Mouse (Mus musculus): ENCODE data around the gene Dffb. TPM values are rescaled to one million over a fixed set of nuclear protein-coding genes. Genes with fewer than 3 reads are reported as not detected.

Gene Dffb
- polyA plus RNA-seq, 1 experiment from 2014 or later = 12.6 TPM

DNA sequence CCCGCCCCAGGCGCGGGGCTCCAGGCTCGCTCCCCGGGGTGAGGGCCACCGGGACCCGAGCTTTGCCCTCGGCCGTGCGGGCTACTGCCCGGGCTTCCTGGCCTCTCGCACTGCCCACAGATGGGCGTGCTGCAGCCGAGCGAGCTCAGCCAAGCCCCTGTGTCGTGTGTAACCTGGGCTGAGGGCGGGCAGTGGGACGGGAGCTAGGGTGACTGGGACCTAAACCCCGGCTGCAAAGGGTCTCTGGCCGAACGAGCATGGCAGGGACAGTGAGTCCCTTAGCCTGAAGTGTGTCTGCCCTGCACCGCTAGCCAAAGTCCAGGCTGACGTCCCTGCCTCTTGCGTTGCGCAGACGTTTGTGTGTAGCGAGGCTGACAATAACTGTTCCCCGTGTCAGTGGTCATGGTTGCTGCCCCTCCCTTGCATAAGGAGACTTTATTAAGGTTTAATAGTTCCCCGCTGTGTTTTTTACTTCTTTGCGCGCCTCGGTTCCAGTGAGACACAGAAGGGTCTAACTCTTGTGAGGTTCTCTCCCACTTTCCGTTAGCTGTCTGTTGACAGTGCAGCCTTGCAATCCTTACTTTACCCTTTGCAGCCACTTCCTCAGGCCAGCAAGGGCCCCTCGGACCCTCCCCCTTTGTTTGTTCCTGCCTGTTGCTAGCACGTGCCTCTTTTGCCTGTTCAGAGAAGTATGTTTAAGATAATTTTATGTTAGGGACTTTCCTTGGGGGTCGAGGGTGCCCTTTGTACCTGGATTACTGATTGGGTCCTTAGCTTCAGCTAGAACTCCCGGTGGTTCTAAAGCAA, 17.3 kb downstream of the Dffb start:
- peak overlapping the region; percentile 72 for H3K4me2 ChIP-seq
- H3K4me3 ChIP-seq = peak overlapping the region; percentile 71
- H3K27ac ChIP-seq = peak overlapping the region; percentile 93
- peaks cover 4% of the 10 kb centered on the region; the same call in 1 of the 2 replicates for H3K27me3 ChIP-seq
- WGBS = under 1% methylated on average over 27 of the region's 37 CpGs
- H3K9ac ChIP-seq = peak overlapping the region; percentile 78
- peaks cover 33% of the 10 kb centered on the region for H3K36me3 ChIP-seq
- peaks cover 13% of the 10 kb centered on the region for H3K4me1 ChIP-seq
- ATAC-seq (ENCODE audit: insufficient number of reproducible peaks, low FRiP score, low TSS enrichment, low read depth) = no peak; the same call in 1 of the 2 replicates
- H3K9me3 ChIP-seq = no peaks in the 10 kb centered on the region

DNA sequence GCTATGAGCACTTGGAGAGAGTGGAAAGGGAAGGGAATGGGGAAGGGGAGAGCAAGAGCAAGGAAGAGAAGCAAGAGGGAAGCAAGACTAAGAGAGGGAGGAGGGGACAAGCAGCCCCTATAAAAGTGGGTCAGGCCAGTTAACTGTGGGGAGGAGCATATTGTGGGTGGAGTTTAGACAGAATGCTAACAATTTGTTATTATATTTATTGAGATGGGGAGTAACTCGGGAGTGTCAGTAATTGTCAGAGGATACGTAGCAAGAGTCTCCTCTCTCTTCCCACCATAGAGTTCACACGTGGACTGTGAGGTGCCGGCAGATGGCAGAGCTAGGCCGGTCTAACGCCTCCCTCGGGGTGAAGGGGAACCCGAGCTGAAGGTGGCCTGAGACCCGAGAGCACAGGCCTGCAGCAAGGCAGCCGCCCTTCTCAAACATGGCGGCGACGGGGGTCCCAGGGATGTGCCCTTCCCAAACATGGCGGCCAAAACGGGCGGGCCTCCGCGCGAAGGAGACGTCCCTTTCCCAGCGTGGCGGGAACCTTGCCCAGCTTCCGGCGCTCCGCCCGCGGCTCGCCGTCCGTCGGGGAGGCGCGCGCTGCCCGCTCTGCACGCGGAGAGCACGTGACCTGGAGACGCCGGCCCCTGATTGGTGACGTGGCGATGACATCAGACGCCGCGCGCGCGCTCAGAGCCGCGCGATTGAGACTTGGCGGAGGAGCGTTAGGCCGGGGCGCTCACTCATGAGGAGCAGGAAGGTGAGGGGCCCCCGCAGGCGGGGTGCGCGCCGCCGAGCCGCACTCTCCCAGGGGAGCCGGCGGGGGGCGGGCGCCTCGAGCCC, 18.1 kb downstream of the Dffb start, which contains the start of gene A430005L14Rik:
TSS of gene A430005L14Rik (plus strand) at position 669 of the 837 bp plus-strand sequence.
- 2% methylated on average over 67 of the region's 67 CpGs for WGBS
- peak; percentile 95 for ATAC-seq (ENCODE audit: insufficient number of reproducible peaks, low FRiP score, low TSS enrichment, low read depth)
- H3K27me3 ChIP-seq = peaks cover 4% of the 10 kb centered on the region; the same call in 1 of the 2 replicates
- peak within 1 kb of the TSS; percentile 93 for H3K27ac ChIP-seq
- H3K4me1 ChIP-seq = peaks cover 18% of the 10 kb centered on the region
- no peaks in the 10 kb centered on the region for H3K9me3 ChIP-seq
- H3K36me3 ChIP-seq = peaks cover 24% of the 10 kb centered on the region
- peak within 1 kb of the TSS; percentile 71 for H3K4me3 ChIP-seq
- peak within 1 kb of the TSS; percentile 78 for H3K9ac ChIP-seq
- peak within 1 kb of the TSS; percentile 72 for H3K4me2 ChIP-seq

DNA sequence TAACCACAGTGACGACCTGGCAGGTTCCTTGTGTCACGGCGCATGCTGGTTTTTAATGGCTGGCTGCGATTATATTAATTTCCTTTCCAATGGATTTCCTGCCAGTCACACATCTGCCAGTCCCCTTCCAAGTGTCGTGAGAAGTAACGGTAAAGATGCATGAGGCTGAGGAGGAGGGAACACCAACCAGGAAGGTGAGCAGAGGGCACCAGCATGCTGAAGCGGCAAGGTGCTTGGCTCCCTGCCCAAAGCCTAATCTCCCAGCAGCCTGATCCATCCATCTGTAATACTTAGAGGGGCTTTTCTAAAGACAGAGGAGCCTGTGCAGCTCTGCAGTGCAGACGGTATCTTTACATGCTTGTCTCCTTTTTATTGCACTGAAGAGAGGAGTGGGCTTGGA, 19.3 kb downstream of the Dffb start:
- peaks cover 4% of the 10 kb centered on the region; the same call in 1 of the 2 replicates for H3K27me3 ChIP-seq
- no peak overlapping the region for H3K4me3 ChIP-seq
- H3K4me2 ChIP-seq = no peak overlapping the region
- ATAC-seq (ENCODE audit: insufficient number of reproducible peaks, low FRiP score, low TSS enrichment, low read depth) = no peak
- 57% methylated on average over 8 of the region's 8 CpGs for WGBS
- H3K4me1 ChIP-seq = peaks cover 18% of the 10 kb centered on the region
- no peak overlapping the region for H3K9ac ChIP-seq
- peaks cover 13% of the 10 kb centered on the region for H3K36me3 ChIP-seq
- H3K27ac ChIP-seq = no peak overlapping the region
- H3K9me3 ChIP-seq = no peaks in the 10 kb centered on the region

DNA sequence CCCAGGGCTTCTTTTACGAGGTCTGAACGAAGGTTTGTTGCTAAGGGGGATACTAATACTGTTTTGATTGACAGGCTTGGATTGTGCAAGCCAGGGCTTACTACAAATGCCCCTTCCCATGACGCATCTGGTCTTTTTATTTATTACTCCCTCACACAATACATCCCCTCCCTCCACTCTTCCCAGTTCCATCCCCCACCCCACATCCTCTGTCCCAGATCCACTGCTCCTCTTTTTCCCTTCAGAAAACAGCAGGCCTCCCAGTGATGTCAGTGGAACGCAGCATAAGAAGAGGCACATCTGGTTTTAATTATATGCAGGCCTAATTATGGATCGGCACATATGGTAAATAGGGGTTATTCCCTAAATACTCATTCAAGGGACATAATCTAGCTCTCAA, 23.2 kb downstream of the Dffb start:
- H3K27ac ChIP-seq = no peak overlapping the region
- no peak overlapping the region for H3K9ac ChIP-seq
- H3K27me3 ChIP-seq = peaks cover 17% of the 10 kb centered on the region
- H3K4me2 ChIP-seq = no peak overlapping the region
- no peak overlapping the region for H3K4me3 ChIP-seq
- H3K4me1 ChIP-seq = peaks cover 5% of the 10 kb centered on the region; the same call in 1 of the 2 replicates
- no peaks in the 10 kb centered on the region for H3K9me3 ChIP-seq
- no peaks in the 10 kb centered on the region for H3K36me3 ChIP-seq
- ATAC-seq (ENCODE audit: insufficient number of reproducible peaks, low FRiP score, low TSS enrichment, low read depth) = no peak
- WGBS = 10% methylated on average over 5 of the region's 5 CpGs

DNA sequence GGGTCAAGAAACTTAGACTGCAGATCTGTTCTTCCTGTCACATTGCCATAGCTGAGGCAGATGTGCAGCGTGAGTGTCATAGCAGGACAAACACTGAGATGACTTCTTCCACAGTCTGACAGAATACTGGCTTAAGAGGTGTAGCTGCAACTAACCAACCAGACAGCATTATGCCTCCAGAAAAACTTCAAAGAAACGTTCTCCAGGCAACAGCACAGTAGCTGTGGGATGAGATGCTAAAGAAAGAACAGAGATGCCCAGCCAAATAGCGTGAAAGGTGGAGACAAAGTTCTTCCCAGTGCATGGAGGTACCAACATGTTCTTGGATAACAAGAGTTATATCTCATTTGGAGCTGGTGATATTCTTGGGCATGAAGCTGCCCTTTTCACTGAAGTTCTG, 23.8 kb downstream of the Dffb start:
- no peak overlapping the region for H3K27ac ChIP-seq
- no peak for ATAC-seq (ENCODE audit: insufficient number of reproducible peaks, low FRiP score, low TSS enrichment, low read depth)
- H3K4me3 ChIP-seq = no peak overlapping the region
- no peak overlapping the region for H3K4me2 ChIP-seq
- H3K27me3 ChIP-seq = peaks cover 17% of the 10 kb centered on the region
- no peaks in the 10 kb centered on the region for H3K36me3 ChIP-seq
- no peak overlapping the region for H3K9ac ChIP-seq
- H3K4me1 ChIP-seq = peaks cover 5% of the 10 kb centered on the region; the same call in 1 of the 2 replicates
- WGBS = 64% methylated on average over 3 of the region's 3 CpGs
- no peaks in the 10 kb centered on the region for H3K9me3 ChIP-seq

DNA sequence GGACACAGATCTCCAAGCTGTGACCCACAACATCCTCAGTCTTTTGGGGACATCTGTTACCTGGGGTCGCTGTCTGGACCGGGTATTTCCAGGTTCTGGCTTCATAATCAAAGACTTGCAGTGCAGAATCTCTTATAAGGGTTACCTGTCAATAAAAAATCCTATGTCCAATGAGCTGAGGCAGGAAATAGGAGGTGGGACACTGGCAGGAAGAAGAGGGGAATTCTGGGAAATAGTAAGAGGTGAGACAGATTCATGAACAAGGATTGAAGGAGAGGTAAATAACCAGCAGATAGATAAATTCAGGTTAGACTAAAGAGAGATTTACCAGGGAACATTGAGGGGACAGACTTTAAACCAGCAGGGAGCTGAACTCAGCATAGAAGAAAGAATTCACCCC, 24.6 kb downstream of the Dffb start:
- WGBS = 74% methylated on average over 2 of the region's 2 CpGs
- Histone ChIP-seq H3K27ac (no peak overlapping the region), H3K9me3 (no peaks in the 10 kb centered on the region), H3K9ac (no peak overlapping the region), H3K4me3 (no peak overlapping the region), H3K36me3 (no peaks in the 10 kb centered on the region), H3K27me3 (peaks cover 13% of the 10 kb centered on the region; the same call in 1 of the 2 replicates), H3K4me1 (peaks cover 5% of the 10 kb centered on the region), H3K4me2 (no peak overlapping the region)
- no peak for ATAC-seq (ENCODE audit: insufficient number of reproducible peaks, low FRiP score, low TSS enrichment, low read depth)

DNA sequence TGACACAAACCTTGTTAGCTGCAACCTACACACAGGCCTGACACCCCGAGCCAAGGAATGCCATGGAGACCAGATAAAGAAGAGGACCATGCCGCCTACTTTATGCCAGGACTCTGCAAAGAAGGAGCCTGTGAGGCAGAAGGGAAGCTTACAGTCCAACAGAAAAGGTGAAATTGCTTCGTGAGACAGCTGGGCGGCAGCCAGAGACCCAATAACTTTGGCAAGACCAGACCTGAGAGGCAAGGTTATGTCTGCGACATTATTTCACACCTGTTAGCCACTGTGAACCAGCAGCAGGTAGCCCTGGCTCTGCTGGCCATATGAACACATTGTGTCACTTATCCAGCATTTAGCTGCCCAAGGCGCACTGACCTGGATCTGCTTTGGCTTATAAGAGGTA, 29.2 kb downstream of the Dffb start:
- ATAC-seq (ENCODE audit: insufficient number of reproducible peaks, low FRiP score, low TSS enrichment, low read depth) = no peak
- Histone ChIP-seq H3K4me1 (no peaks in the 10 kb centered on the region; the same call in 1 of the 2 replicates), H3K4me2 (no peak overlapping the region), H3K27me3 (peaks cover 16% of the 10 kb centered on the region; the same call in 1 of the 2 replicates), H3K9ac (no peak overlapping the region), H3K27ac (no peak overlapping the region), H3K9me3 (no peaks in the 10 kb centered on the region), H3K4me3 (no peak overlapping the region), H3K36me3 (no peaks in the 10 kb centered on the region)
- 45% methylated on average over 6 of the region's 6 CpGs for WGBS

DNA sequence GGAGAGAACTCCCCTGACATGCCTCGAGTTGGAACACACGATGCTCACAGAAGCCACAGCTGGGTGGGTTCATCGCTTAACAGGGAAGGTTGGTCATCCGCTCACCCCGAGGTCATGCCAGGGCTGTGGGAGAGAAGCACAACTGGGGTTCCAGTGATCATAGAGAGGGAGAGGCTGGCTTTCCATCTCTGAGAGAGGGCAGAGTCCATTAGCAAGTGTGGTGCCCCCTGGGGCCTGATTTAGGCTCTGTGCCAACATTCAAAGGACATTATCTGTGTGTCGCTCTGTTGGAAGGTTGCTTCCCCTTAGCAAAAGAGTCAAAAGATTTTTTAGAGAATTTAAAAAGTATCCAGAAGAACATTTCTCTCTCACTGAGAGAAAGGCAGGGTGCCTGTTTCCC, 30.7 kb downstream of the Dffb start:
- 52% methylated on average over 6 of the region's 6 CpGs for WGBS
- Histone ChIP-seq H3K27ac (no peak overlapping the region), H3K9me3 (no peaks in the 10 kb centered on the region), H3K27me3 (peaks cover 13% of the 10 kb centered on the region; the same call in 1 of the 2 replicates), H3K9ac (no peak overlapping the region), H3K36me3 (no peaks in the 10 kb centered on the region), H3K4me1 (no peaks in the 10 kb centered on the region; the same call in 1 of the 2 replicates), H3K4me3 (no peak overlapping the region), H3K4me2 (no peak overlapping the region)
- no peak for ATAC-seq (ENCODE audit: insufficient number of reproducible peaks, low FRiP score, low TSS enrichment, low read depth)

DNA sequence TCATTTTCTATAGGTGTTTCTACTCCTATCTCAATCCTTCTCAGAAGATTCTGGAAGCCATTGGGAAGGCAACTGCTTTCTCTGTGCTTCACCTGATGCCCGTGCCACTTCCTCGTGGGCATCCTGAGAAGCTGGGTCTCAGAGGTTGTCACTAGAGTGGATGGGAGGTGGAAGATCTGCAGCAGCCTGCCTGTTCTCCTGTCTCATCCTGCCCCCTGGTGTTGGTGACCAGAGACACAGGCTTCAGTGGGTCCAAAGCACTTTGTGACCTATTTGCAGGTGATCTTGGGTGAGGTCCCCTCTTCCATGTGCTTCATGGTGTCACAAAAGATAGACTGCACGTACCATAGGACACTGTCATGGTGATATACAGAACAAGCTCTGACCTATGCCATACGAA, 31.7 kb downstream of the Dffb start:
- Histone ChIP-seq H3K4me2 (no peak overlapping the region), H3K36me3 (no peaks in the 10 kb centered on the region), H3K27me3 (peaks cover 11% of the 10 kb centered on the region; the same call in 1 of the 2 replicates), H3K27ac (no peak overlapping the region), H3K4me1 (no peaks in the 10 kb centered on the region; the same call in 1 of the 2 replicates), H3K9ac (no peak overlapping the region), H3K4me3 (no peak overlapping the region), H3K9me3 (no peaks in the 10 kb centered on the region)
- no peak for ATAC-seq (ENCODE audit: insufficient number of reproducible peaks, low FRiP score, low TSS enrichment, low read depth)
- WGBS = 62% methylated on average over 4 of the region's 4 CpGs

DNA sequence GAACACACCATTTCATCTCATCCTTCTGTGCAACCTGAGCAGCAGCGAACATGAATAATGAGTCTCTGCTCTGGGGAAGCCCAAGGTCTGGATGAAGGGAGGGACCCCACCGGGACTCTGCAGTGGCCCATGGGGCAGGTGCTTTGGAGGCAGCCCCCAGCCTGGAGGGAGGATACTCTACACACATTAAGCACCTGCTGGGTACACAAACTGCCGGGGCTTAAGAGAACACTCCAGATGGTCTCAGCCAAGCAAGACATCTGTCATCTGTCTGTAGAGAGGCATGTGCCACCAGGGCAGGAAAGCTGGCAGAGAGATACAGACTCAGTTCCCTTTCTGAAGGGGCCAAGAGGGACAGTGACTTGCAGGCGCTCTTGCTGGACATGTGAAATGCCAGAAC, 45.0 kb downstream of the Dffb start:
- no peaks in the 10 kb centered on the region for H3K9me3 ChIP-seq
- H3K4me3 ChIP-seq = no peak overlapping the region
- 65% methylated on average over 4 of the region's 4 CpGs for WGBS
- no peak overlapping the region for H3K4me2 ChIP-seq
- H3K27ac ChIP-seq = no peak overlapping the region
- no peak overlapping the region for H3K9ac ChIP-seq
- no peaks in the 10 kb centered on the region for H3K27me3 ChIP-seq
- H3K36me3 ChIP-seq = no peaks in the 10 kb centered on the region
- ATAC-seq (ENCODE audit: insufficient number of reproducible peaks, low FRiP score, low TSS enrichment, low read depth) = no peak
- no peaks in the 10 kb centered on the region for H3K4me1 ChIP-seq

DNA sequence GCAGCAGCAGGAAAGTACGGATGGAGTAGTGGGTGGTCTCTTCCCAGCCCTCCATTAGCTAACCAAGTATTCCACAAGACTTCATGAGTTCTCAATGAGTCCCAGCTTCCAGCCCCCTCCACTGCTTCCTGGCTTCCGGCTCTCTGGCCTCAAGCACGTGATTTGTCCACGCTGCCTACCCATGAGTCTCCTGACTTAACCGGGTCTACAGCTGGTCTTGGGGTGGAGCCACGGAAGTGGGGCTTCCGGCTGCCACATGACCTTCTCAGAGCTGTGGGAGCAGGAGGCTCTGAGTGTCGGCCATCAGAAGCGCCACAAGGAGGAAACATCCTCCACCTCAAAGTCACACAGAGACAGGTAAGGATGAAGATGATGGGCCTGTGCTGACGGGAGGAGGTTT, 45.5 kb downstream of the Dffb start:
- no peak overlapping the region for H3K9ac ChIP-seq
- H3K4me3 ChIP-seq = no peak overlapping the region
- no peaks in the 10 kb centered on the region for H3K9me3 ChIP-seq
- H3K27me3 ChIP-seq = no peaks in the 10 kb centered on the region
- 69% methylated on average over 10 of the region's 10 CpGs for WGBS
- H3K4me2 ChIP-seq = no peak overlapping the region
- no peaks in the 10 kb centered on the region for H3K36me3 ChIP-seq
- H3K4me1 ChIP-seq = no peaks in the 10 kb centered on the region
- no peak overlapping the region for H3K27ac ChIP-seq
- no peak for ATAC-seq (ENCODE audit: insufficient number of reproducible peaks, low FRiP score, low TSS enrichment, low read depth)
